Mouse (Mus musculus): ENCODE results near the gene Cd22.
"Not testable (repeated sequence)": the region's sequence is repeated elsewhere in the genome, so short reads cannot be mapped to it uniquely, and the experiment has no call there.

The Cd22 gene

GRCm38 (mm10) chr7:30861464-30861863, 18.7 kb downstream of the Cd22 start, which contains the start of gene Ffar1:
TSS of gene Ffar1 (minus strand) at chr7:30861564.
- no peak for DNase-seq (ENCODE audit: low spot score)

- peak; percentile 89 for DNase-seq (ENCODE audit: low spot score)
Measured at GRCm38 (mm10) chr7:30859635-30860402, 20.3 kb downstream of the Cd22 start.

- peak; percentile 80 for DNase-seq (ENCODE audit: low spot score)
Measured at GRCm38 (mm10) chr7:30859290-30859634, 20.9 kb downstream of the Cd22 start.

DNA sequence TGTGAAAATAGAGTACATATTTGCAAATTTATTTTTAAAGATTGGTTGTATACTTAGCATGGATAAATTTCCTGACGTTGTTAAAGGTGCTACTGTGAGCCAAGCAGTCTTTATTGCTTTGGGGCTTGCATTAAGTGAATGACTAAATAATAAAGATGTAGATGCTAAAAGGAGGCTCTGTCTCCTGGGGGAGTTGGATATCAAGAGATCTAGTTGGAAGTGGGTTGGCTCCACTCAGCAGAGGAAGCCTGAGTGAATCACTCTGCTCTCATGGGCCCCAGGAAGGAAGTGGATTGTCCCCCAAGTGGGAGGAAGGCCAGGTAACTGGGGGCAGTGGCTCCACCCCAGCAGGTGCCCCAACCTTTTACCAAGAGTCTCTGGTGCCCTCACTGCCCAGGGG, 22.4 kb downstream of the Cd22 start:
- no peak for DNase-seq (ENCODE audit: low spot score)

- DNase-seq (ENCODE audit: low spot score), result no peak
Measured at GRCm38 (mm10) chr7:30856078-30856477, 24.1 kb downstream of the Cd22 start, which contains the start of gene Ffar3. TSS of gene Ffar3 (minus strand) at chr7:30856178.

DNA sequence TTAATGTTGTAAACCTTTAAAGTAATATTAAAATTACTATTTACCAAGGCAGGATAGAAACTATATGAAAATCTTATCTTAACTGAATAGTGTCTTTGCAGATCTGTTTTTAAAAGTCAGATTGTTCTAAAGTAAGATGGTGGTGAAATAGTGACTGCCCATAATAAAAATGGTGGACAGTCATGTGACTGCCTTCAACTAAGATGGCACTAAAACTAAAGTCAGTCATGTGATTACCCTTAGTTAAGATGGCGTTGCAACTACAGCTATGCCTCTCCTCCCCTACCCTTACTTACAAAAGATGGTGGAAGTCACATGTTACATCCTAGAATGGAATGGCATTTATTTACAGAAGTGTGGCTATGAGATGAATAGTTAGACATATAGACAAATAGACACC, 28.7 kb downstream of the Cd22 start:
- DNase-seq (ENCODE audit: low spot score), result no peak

GRCm38 (mm10) chr7:30847934-30848333, 32.2 kb downstream of the Cd22 start:
- DNase-seq (ENCODE audit: low spot score), result no peak

- no peak for DNase-seq (ENCODE audit: low spot score)
Measured at GRCm38 (mm10) chr7:30847386-30847785, 32.8 kb downstream of the Cd22 start.

DNA sequence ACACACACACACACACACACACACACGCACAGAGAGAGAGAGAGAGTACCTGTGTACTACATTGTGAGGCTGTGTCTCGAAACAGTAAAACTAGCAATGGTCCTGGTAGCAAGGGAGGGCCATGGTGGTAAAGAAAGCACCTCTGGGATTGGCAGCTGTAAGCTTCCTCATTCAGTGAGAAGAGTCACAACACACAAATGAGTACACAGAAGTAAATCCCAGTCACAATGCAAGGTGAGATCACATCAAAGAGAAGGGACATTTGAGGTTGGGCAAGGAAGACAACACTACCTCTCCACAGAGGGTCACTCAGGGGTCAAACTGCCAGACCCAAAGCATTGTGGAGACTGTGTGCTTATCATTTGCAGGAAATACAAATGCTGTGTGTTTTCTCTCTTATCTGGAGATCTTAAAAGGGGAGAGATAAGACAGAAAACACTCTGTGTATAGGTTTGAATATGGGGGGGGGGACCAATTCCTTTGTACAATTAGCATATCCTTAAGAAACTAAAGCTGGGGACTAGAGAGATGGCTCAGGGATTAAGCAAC, 33.6 kb downstream of the Cd22 start:
- DNase-seq (ENCODE audit: low spot score), result no peak

- DNase-seq (ENCODE audit: low spot score), result no peak
Measured at GRCm38 (mm10) chr7:30844676-30845297, 35.4 kb downstream of the Cd22 start.

- no peak for DNase-seq (ENCODE audit: low spot score)
Measured at GRCm38 (mm10) chr7:30842092-30842491, 38.0 kb downstream of the Cd22 start.

- no peak for DNase-seq (ENCODE audit: low spot score)
Measured at GRCm38 (mm10) chr7:30841379-30841778, 38.8 kb downstream of the Cd22 start.

GRCm38 (mm10) chr7:30840306-30840705, 39.8 kb downstream of the Cd22 start:
- no peak for DNase-seq (ENCODE audit: low spot score)

- DNase-seq (ENCODE audit: low spot score), result no peak
Measured at GRCm38 (mm10) chr7:30837277-30837676, 42.9 kb downstream of the Cd22 start.

DNA sequence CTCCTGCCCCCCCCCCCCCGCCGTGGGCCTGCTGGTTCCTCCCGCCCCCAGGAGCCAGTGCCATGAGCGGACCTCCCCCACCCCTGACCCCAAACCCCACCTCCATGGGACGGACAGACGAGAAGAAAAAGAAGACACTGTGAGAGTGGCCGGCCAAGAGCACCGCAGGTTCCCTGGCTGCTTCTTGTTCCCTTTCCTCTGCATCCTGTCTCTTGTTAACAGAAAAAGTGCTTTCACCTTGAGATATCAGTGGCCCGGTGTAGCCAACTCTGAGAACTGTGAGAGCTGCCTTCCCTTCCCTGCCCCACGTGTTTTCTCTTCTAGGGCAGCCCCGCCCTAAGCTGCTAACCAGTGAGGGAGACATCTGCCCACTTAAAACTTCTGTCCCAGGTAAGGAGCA, 47.5 kb downstream of the Cd22 start:
- not testable (repeated sequence) for DNase-seq (ENCODE audit: low spot score)

DNA sequence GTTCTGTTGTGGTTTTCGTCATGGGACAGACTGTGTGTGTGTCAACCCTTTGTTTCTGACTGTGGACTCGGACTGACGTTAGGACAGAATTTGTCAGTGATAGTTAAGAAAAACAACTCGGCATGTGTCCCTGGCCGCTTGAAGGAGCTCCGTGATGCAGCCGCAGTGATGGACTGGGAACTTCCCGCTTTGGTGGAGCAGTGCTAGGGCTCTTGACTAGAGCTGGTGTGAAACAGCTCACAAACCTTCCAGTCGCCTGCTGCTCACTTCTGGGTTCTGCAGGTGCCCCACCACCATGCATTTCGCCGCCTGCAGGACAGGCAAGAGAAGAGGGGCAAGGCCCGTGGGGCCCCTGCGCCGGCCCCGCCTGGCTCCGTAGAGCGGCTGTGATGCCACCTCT, 47.9 kb downstream of the Cd22 start:
- DNase-seq (ENCODE audit: low spot score), result no peak

GRCm38 (mm10) chr7:30829428-30829827, 50.7 kb downstream of the Cd22 start:
- no peak for DNase-seq (ENCODE audit: low spot score)

- DNase-seq (ENCODE audit: low spot score), result not testable (repeated sequence)
Measured at GRCm38 (mm10) chr7:30828871-30829270, 51.3 kb downstream of the Cd22 start.

GRCm38 (mm10) chr7:30826660-30827059, 53.5 kb downstream of the Cd22 start:
- DNase-seq (ENCODE audit: low spot score), result no peak

DNA sequence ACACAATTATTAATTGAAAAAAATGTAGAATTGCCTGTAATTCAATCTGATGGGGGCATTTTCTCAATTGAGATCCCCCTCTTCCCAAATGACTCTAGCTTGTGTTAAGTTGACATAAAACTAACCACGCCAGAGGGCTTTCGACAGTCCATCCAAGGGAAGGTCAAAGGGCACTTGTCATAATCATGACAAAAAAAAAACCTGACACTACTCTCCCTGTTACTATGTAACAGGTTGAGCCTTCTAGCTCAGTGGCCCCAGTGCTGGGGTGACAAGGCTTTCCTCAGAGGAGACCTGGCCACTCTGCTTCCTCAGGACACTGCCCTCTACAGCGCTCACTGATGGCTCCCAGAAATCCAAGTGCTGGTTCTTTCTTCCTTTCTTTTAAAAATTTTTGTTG, 55.8 kb downstream of the Cd22 start:
- no peak for DNase-seq (ENCODE audit: low spot score)

- no peak for DNase-seq (ENCODE audit: low spot score)
Measured at GRCm38 (mm10) chr7:30823675-30824074, 56.5 kb downstream of the Cd22 start, which contains the start of gene Ffar2. TSS of gene Ffar2 (minus strand) at chr7:30823775.

DNA sequence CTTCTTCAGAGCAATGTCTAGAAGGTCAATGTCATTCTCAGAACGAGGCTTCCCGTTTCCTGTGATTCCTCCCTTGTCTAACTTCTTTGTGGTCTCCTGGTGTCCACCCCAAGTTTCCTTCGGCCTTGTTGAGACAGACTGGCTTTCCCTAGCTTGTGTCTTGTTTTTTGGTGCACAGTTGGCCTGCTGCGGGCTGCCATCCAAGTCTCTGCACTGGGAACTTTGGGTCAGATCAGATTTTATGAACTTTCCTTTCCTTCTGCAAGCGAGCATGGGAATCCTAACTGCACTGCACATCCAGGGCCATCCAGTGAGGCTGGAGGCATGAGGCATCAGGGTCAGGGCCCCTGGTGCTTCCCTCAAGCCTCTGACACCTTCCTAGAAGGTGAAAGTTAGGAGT, 58.6 kb downstream of the Cd22 start:
- DNase-seq (ENCODE audit: low spot score), result no peak

- no peak for DNase-seq (ENCODE audit: low spot score)
Measured at GRCm38 (mm10) chr7:30820854-30821445, 59.2 kb downstream of the Cd22 start.
